Mouse (Mus musculus) kidney, postnatal 36 days (tissue): ENCODE measurements at regions not wholly inside any gene's neighbourhood (a gene's known extent, or its start where the extent isn't known, plus 50 kb on each side); places are given as distances from the start of the nearest gene placed in this dataset.

Experiments
- DNase-seq, 2 experiments: peaks; one replicate each; pipeline ENCODE4 v3.0.0; 2021 to 2022; ENCODE audit warnings: mixed read lengths in 2 of 2

GRCm38 (mm10) chr6:148539207-148539960 lies 95.2 kb upstream of the Tmtc1 start:
- no peak for DNase-seq

GRCm38 (mm10) chr6:148534364-148534763 lies 90.2 kb upstream of the Tmtc1 start:
- DNase-seq: peak in 1 of 2 experiments; percentile 2

GRCm38 (mm10) chr6:148531068-148531467 lies 86.9 kb upstream of the Tmtc1 start:
- DNase-seq: no peak

GRCm38 (mm10) chr6:148528611-148529010 lies 84.4 kb upstream of the Tmtc1 start:
- no peak for DNase-seq

- DNase-seq: no peak
Measured at GRCm38 (mm10) chr6:148522893-148523292, 78.7 kb upstream of the Tmtc1 start.

GRCm38 (mm10) chr6:148517536-148518245 lies 73.5 kb upstream of the Tmtc1 start:
- no peak for DNase-seq

GRCm38 (mm10) chr6:148516654-148517053 lies 72.5 kb upstream of the Tmtc1 start:
- no peak for DNase-seq

GRCm38 (mm10) chr6:148515105-148515504 lies 70.9 kb upstream of the Tmtc1 start:
- DNase-seq: no peak

- DNase-seq: no peak
Measured at GRCm38 (mm10) chr6:148514645-148515044, 70.5 kb upstream of the Tmtc1 start.

GRCm38 (mm10) chr6:148514124-148514523 lies 69.9 kb upstream of the Tmtc1 start:
- no peak for DNase-seq

GRCm38 (mm10) chr6:148513134-148513533 lies 68.9 kb upstream of the Tmtc1 start:
- no peak for DNase-seq

GRCm38 (mm10) chr6:148505325-148505724 lies 61.1 kb upstream of the Tmtc1 start:
- no peak for DNase-seq

GRCm38 (mm10) chr6:148500251-148501179 lies 56.3 kb upstream of the Tmtc1 start:
- DNase-seq: no peak
